Mouse (Mus musculus) layer of hippocampus, adult 8-10 months (tissue): ENCODE measurements around the gene 1810009A15Rik. TPM values are rescaled to one million over a fixed set of nuclear protein-coding genes. Genes with fewer than 3 reads are reported as not detected.
"Not testable (repeated sequence)": the region's sequence is repeated elsewhere in the genome, so short reads cannot be mapped to it uniquely, and the experiment has no call there.

ENCODE experiments used
- DNase-seq, 2 experiments: peaks; one replicate each; pipeline ENCODE4 v3.0.0; 2022; ENCODE audit warnings: low spot score in 2 of 2
- total RNA-seq, 4 experiments: library from RNA; stranded (reverse); gene quantifications; 2 replicates each; pipeline ENCODE4 v1.2.4; 2022

Gene 1810009A15Rik
- 10 to 100 TPM; 22.7 to 32.0 (median 26.5) TPM for total RNA-seq

DNA sequence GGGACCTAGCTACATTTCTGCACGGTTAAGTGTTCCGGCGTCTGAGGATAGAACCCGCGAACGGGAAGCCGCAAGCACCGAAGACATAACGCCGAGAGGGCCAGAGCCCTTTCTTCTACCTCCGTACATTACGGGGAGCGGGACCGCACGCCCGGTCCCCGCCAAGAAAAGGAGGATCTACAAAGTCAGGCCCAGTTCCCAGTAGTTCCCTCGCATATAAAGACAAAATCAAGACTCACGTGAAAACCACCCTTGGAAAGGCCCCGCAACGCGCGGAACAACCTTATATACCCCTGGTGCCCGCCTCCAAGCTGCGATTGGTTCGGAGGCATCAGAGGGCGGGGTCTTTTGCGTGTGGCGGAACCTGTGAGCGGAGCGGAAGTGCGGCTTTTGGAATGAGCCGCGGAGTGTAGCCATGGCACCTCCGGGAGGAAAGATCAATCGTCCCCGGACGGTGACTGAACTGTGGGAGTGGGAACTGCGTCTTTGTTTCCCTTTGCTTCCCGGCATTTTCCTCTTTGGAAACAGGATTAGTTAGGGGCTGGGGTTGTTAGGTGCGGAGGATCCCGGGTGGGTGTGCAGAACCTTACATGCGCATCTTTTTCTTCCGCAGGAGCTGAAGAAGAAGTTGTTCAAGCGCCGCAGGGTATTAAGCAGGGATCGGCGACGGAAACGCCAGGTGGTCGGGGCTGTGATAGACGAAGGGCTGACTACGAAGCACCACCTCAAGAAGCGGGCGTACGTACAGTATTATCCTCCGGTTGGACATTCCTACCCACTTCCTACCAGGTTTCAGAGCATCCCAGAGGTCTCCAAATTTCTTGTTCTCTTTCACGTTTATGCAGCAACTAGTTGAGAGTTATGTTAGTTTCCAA lies at the start of gene 1810009A15Rik, which contains the start of gene Gm49416:
Gene 1810009A15Rik (plus strand): TSS at position 343 of the 875 bp plus-strand sequence.
Gene Gm49416 (plus strand): TSS at position 416 of the 875 bp plus-strand sequence.
- peak; percentile 91 to 93 for DNase-seq

DNA sequence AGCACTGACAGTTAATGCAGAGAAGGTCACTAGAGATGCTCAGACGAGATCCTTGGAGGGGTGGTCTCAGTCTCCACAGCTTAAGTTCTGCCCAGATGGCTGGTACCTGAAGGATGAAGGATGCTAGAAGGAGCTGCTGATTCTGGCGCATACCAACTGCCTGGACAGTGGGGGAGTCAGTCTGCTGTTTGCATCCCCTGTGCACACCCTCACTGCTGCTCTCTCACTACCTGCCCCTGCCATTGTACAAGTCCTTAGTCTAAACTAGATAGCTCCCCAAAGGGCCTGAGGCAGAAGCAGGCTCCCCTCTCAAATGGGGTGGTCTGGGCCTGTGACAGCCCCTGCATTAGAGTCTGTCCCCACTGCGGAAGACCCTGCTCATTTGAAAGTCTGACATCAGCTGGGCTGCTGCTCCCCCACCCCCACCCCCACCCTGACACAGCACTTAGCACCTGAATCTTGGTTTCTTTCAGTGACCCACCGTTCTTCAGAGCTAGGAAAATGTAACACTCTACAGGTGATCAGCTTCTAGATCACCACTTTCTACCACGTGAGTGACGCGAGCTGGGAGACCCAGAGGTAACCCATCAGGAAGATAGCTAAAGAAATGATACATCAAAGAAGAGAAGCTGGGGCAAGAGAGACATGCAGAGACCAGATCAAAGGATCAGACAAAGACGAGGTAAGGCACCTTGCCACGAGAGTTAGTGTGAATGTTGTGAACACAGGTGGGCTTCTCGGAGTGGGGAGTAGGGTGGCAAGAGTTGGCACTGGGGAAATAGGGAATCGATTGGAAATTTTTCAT lies 49.3 kb upstream of the 1810009A15Rik start, which contains the start of gene Gng3:
Gene Gng3 (minus strand): TSS at position 92 of the 805 bp plus-strand sequence.
- DNase-seq = peak; percentile 85 to 86

DNA sequence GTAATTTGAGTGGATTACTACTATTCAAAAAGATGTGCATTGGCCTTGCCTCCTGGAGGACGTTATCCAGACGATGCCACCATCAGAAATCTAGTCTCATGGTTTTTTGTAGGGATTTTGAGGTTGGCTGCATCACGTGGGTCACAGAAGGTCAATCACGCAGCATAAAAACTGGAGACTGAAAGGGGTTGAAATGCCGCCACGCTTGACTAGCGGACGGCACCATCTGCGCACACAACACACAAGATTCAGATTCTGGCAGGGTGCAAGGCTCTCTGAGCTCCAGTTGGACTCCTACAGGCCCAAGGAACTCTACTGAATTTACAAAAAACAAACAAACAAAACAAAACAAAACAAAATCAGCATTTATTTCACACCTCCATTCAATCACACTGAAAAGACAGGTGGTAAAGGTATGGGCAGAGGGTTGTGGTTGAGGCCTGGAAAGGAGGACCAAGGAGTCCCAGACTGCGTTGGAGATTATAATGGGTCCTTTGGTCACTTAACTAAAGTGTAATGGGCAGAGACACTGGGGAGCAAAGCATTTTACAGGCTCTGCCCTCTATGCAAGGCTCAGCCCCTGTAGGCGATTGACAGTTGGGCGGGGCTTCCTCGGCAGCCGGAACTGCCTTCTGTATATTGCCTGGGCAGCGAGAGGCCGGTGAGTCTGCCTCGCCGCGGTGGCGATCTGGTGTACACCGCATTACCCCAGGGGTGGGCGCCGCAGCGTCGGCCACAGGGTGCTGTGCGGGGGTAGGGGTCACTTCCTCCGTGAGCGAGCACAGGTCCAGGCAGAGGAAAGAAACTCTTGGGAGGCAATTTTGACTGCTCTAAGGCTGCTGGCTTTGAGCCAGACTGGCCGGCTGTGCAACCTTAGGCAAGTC lies 48.5 kb upstream of the 1810009A15Rik start:
- DNase-seq = peak; percentile 73

DNA sequence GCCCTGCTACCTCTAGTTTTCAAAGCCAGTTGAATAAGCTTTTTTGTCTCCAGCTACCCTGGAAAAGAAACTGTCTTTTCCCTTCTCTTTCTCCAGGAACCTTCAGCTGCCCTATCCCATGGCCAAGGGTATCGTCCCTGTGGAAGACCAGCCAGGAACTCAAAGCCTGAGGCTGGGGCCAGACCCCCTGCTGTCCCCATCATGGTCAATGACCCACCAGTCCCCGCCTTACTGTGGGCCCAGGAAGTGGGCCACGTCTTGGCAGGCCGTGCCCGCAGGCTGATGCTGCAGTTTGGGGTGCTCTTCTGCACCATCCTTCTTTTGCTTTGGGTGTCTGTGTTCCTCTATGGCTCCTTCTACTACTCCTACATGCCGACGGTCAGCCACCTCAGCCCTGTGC lies 47.6 kb upstream of the 1810009A15Rik start:
- DNase-seq = no peak

DNA sequence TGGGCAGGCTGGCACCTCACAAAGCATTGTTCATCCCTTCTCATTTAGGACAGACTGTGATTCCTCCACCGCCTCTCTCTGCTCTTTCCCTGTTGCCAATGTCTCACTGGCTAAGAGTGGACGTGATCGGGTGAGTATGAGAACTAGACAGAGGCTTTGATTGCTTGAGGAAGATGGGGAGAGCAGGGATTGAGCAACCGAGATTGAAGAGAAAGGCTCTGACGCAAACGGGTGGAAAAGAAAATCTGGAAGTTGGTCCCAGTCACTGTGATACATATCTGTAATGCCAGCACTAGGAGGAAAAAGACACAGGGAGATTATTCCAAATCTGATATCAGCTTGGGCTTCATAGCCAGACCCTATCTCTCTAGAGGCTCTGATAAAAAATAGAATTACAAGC lies 45.7 kb upstream of the 1810009A15Rik start:
- no peak for DNase-seq

DNA sequence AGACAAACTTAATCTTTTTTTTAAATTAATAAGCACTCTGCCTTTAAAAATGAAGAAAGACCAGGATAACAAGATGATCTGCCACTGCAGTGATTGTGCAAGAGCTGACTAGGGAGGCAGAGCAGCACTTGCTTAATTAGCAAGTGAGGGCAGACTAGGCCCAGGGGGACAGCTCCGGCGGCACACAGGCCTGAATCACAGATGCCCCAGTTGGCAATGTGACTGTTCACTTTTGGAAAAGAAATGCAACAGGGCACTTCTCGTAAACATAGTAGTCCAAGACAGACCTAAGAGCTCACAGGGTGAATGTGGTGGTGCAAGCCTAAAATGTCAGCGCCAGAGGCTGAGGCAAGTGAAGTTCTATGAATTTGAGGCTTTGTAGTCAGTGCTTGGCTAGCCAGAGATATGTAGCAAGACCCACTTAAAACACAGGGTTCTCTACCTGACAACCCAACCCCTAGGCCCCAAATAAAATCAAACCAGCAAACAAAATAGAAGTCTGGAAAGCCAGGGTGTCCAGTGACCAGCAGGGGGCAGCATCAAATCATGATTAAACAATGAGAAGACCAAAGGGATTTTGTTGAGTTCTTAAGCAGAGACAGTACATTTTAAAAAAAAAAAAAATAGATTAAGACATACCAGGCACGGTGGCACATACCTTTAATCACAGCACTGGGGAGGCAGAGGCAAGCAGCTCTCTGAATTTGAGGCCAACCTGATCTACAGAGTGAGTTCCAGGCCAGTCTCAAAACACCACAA lies 44.1 kb upstream of the 1810009A15Rik start:
- DNase-seq = peak in 1 of 2 experiments; percentile 80

DNA sequence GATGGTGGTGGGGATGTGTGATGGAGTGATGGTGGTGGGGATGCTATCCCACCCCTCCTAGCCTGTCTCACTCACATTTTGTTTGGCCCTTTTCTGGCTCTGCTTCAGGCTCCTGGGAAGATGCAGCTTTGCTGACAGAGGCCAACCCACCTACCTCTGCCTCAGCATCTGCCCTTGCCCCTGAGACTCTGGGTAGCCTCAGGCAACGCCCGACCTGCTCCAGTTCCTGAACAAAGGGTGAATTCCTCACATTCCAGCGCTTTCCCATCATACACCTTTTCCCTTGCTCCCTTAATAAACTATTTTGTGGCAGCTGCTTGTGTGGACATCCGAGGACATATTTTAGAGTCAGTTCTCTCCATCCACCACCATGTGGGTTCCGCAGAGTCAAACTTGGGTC lies 40.3 kb upstream of the 1810009A15Rik start:
- no peak for DNase-seq

DNA sequence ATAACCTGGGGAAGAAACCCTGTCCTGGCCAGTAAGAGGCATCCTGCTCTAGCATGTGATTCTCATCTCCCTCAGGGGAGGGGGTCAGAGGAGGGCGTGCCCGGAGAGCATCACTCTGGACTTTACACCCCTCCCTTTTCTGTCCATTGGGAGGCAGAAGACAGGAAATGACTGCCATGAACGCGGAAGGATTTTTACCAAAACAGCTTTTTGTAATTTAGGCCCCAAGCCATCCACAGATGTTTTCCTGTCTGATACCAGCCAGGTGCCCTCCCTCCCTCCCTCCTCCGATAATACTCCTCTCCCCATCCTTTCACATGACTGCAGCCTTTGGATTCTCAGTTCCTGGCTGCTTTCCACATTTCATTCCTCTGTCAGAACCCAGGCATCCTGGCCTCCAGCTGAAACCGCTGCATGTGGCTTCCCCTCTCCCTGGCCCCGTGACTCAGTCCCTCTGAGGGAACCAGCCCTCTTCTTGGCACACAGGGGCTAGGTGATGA lies 38.2 kb upstream of the 1810009A15Rik start, which contains the start of gene Lrrn4cl:
Gene Lrrn4cl (plus strand): TSS at position 367 of the 500 bp plus-strand sequence.
- no peak for DNase-seq

DNA sequence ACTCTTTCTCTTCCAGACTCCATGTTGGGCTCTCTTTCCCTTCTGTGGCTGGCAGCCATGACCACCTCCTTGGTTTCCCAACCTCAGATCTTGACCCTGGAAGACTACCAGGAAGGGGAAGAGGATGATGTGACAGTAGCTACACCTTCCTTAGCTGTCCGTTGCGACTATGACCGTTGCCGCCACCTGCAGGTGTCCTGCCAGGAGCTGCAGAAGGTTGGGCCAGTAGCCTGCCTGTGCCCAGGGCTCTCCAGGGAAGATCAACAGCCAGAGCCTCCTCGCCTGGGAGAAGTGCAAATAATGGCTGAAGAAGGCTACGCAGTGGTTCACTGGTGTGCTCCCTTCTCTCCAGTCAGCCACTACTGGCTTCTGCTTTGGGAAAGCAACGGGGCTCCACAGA lies 37.0 kb upstream of the 1810009A15Rik start:
- no peak for DNase-seq

DNA sequence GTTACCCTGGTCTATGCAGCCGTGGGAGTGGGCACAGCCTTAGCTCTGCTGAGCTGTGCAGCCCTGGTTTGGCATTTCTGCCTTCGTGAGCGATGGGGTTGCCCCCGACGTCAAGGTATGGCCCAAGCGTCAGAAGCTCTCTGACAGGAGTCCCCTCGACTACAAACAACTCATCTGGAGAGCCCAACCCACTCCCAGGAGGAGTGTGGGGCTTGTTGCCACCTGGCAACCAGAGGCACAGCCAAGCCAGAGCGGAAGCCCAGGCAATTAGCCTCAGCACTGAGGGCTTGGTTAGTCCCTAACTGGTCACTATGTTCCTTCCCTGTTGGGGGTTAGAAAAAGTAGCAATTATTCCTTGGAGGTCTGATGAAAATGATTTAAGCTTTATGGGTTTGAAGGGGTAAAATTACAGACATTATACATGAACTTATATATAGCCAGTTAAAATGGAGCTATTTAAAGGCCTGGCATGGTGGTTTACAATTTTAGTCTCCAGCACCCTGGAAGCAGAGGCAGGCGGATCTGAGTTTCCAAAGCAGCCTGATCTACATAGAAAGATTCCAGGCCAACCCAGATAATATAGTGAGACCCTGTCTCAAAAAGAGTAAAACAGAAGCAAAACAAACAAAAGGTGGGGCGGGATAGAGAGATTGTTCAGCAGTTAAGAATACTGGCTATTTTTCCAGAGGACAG lies 36.3 kb upstream of the 1810009A15Rik start:
- no peak for DNase-seq

DNA sequence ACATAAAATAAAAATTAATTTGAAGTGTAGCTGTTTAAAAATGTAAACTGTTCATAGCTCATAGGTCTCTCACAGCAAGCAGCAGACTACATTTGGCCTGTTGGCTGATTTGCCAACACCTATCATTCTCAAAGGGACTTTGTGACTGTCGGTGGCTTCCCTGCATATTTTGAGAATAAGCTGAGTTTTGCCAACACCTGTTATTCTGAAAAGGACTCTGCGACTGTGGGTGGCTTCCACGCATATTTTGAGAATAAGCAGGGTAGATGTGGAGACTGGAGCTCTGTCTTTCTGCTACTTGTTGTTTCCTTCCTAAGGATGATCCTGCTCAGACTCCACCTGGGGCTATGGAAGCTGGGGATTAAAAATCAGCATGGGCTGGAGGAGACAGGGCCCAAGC lies 35.5 kb upstream of the 1810009A15Rik start:
- no peak for DNase-seq

DNA sequence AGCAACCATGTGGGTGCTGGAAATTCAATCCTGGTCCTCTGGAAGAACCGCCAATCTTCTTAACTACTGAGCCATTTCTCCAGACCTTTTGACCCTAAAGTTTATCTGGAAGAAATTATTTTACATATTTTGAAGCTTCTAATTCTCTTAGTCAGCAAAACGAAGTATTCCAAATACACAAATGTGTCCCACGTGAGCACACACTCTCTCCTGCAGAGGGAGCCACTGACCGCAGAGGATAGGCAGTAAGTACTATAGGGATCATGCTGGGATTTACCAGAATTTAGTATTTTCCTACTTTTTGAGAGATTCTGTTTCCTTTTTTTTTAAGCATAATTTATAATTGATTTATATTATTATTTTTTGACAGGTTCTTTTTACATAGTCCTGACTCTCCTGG lies 31.0 kb upstream of the 1810009A15Rik start:
- DNase-seq = no peak

DNA sequence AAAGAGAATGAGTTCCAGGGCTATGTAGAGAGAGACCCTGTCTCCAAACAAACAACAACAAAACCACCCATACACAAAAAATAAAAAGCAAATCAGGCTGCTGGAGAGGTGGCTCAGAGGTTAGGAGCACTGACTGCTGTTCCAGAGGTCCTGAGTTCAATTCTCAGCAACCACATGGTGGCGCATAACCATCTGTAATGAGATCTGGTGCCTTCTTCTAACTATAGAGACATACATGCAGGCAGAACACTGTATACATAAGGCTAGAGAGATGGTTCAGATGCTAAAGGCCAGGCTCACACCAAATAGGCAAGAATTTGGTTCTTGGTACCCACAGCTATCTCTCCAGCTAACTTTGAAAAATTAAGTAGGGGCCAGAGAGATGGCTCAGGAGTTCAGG lies 29.6 kb upstream of the 1810009A15Rik start:
- DNase-seq = no peak

DNA sequence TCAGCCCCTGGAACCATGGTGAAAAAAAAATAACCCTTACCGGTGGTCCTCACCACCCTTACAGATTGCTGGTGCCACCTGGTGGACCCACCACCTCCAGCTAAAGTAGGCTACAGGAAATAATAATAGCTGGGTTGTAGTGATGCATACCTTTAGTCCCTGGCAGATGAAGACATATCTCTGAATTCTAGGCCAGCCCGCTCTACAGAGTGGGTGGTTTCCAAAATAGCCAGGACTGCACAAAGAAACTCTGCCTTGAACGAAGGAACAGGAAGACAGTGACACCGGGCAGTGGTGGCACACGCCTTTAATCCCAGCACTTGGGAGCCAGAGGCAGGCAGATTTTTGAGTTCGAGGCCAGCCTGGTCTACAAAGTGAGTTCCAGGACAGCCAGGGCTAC lies 24.4 kb upstream of the 1810009A15Rik start:
- DNase-seq = no peak

DNA sequence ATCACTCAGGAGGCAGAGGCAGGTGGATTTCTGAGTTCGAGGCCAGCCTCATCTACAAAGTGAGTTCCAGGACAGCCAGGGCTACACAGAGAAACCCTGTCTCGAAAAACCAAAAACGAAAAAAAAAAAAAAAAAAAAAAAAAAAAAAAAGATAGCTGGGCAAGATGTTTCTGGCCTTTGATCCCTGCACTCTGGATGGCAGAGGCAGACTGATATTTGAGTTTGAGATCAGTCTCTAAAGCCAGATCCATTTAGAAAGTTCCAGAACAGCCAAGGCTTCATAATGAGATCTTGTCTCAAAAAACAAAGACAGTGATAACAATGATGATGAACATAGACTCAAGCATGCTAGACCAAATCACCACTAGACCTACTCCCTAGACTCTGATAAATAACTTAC lies 18.3 kb upstream of the 1810009A15Rik start:
- DNase-seq = not testable (repeated sequence)

DNA sequence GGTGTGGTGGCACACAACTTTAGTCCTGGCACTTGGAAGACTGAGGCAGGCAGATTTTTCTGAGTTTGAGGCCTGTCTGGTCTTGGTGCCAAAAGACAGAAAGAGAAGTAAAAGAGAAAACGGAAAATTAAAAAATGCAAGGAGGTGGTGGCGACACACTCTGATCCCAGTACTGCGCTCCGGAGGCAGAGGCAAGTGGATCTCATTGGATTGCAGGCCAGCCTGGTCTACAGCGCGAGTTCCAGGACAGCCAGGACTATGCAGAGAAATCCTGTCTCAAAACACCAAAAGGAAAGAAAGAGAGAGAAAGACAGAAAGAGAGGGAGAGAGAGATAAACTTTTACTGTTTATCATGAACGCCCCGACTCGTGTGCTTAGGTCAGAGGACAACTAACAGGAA lies 17.8 kb upstream of the 1810009A15Rik start:
- DNase-seq = no peak

DNA sequence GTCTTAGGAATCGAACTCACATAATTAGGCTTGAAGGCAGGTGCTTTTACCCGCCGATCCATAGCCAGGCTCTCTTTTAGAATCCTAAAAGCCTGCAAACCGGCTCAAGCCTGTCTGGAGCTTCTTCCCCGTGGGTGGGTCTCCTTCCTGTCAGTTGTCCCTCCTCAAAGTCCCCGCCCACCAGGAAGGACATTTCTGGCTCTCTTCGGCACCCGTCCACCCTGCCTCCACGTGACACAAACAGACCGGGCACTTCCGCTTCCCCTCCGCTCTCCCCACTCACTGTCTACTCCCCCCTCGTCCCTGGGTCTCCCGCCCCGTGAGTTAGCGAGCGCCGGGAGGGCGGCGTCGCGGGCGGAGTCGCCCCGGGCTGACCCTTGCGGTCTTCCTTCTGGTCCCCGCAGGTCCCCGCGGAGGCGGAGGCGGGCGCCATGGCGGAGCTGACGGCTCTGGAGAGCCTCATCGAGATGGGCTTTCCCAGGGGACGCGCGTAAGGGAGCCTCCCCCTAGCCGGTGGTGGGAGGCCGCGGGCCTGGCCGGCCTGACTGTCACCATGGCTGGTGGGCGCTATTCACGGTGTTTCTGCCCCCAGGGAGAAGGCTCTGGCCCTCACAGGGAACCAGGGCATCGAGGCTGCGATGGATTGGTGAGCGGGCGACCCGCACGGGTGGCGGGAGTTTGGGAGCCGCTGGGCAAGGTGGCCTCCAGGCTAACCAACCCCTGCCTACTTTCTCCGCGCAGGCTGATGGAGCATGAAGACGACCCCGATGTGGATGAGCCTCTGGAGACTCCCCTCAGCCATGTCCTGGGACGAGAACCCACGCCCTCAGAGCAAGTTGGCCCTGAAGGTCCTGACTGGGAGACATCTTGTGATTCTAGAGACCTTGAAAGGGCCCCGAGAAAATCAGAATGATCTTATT lies 17.1 kb upstream of the 1810009A15Rik start, which contains the start of gene Ubxn1:
Gene Ubxn1 (plus strand): TSS at position 230 of the 920 bp plus-strand sequence.
- DNase-seq = peak; percentile 98

DNA sequence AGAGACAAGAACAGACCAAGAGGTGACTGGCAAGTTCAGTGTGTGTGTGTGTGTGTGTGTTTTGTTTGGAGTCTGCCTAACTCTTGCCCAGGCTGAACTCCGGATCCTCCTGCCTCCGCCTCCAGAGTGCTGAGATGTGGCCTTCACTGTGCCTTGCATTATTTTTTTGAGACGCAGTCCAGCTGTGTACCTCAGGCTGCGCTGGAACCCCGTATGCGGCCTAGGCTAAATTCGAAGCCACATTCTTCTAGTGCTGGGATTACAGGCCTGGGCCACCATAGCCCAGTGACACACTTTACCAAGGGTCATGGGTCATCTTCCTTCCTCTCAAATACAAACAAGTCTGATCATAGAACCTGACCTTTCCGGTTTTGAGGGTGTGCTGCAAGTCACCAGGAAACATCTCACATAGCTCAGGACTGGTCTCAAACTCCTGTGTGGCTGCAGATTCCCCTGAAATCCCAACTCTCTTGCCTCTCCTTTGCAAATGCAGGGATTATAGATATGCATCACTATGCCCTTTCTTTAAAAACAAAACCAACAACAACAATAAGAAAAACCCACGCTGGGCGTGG lies 16.3 kb upstream of the 1810009A15Rik start:
- no peak for DNase-seq
